Mouse (Mus musculus) neural tube, embryonic 15.5 days (tissue): ENCODE results near the gene Aqp6. TPM values are rescaled to one million over a fixed set of nuclear protein-coding genes. Genes with fewer than 3 reads are reported as not detected.

Experiments
- ATAC-seq: fragments of 200-750 bp; cut with Nextera tagmentation; 2 replicates; pipeline ENCODE4 v1.8.0; 2017; ENCODE audit warnings: mild to moderate bottlenecking, moderate TSS enrichment, moderate library complexity; ENCODE audit not compliant: low FRiP score
- H3K27ac ChIP-seq: fragments of 300-500 bp; sonication (generic); replicated peaks from 2 replicates; pipeline ENCODE4 v1.5.1; 2015; ENCODE audit warnings: mild to moderate bottlenecking, inconsistent platforms
- H3K27me3 ChIP-seq: fragments of 300-500 bp; sonication (generic); replicated peaks from 2 replicates; pipeline ENCODE4 v1.6.1; 2015; ENCODE audit warnings: inconsistent platforms
- H3K36me3 ChIP-seq: fragments of 300-500 bp; sonication (generic); 2 replicates; pipeline ENCODE4 v1.6.1; 2015; ENCODE audit warnings: inconsistent platforms
- H3K4me1 ChIP-seq: fragments of 300-500 bp; sonication (generic); 2 replicates; pipeline ENCODE4 v1.6.1; 2015; ENCODE audit warnings: inconsistent platforms
- H3K4me2 ChIP-seq: fragments of 300-500 bp; sonication (generic); 2 replicates; pipeline ENCODE4 v1.6.1; 2015; ENCODE audit warnings: inconsistent platforms, mild to moderate bottlenecking, moderate library complexity
- H3K4me3 ChIP-seq: fragments of 300-500 bp; sonication (generic); replicated peaks from 2 replicates; pipeline ENCODE4 v1.5.1; 2015; ENCODE audit warnings: mild to moderate bottlenecking, inconsistent platforms
- H3K9ac ChIP-seq: fragments of 300-500 bp; sonication (generic); replicated peaks from 2 replicates; pipeline ENCODE4 v1.6.1; 2015; ENCODE audit warnings: mild to moderate bottlenecking, inconsistent platforms
- H3K9me3 ChIP-seq: fragments of 300-500 bp; sonication (generic); replicated peaks from 2 replicates; pipeline ENCODE4 v1.6.1; 2016; ENCODE audit warnings: inconsistent platforms
- WGBS: fragments of 180-500 bp; shearing (Covaris S2); methylation state at CpG from one replicate; pipeline ENCODE4 v1.1.7; 2015; ENCODE audit warnings: mixed read lengths; 5-methylcytosine and 5-hydroxymethylcytosine counted together
- polyA plus RNA-seq: library from polyadenylated mRNA; unstranded; fragments of >200 nt; fragmentation: Nextera tagmentation; extraction: Ambion mirVana; gene quantifications from 2 replicates; pipeline ENCODE4 v1.2.1, GENCODE M21; 2015

The Aqp6 gene
- 0.64 and 0.72 TPM in 2 replicates for polyA plus RNA-seq

- H3K36me3 ChIP-seq = no peaks in the 10 kb centered on the region
- H3K27ac ChIP-seq = peak within 1 kb of the TSS; percentile 48; the same call in 1 of the 2 replicates
- H3K4me3 ChIP-seq = no peak within 1 kb of the TSS
- ATAC-seq = no peak
- H3K4me2 ChIP-seq = no peak within 1 kb of the TSS
- H3K4me1 ChIP-seq = peaks cover 46% of the 10 kb centered on the region
- no peak within 1 kb of the TSS for H3K9ac ChIP-seq
- H3K27me3 ChIP-seq = no peaks in the 10 kb centered on the region
- no peaks in the 10 kb centered on the region for H3K9me3 ChIP-seq
- WGBS = 47% methylated on average over 22 of the region's 22 CpGs
These were observed at the start of gene Aqp6 for GRCm38 (mm10) chr15:99600986-99601822. Gene Aqp6 (plus strand): TSS chr15:99601400.

- no peak overlapping the region for H3K27ac ChIP-seq
- H3K4me3 ChIP-seq = no peak overlapping the region
- H3K4me2 ChIP-seq = no peak overlapping the region
- no peaks in the 10 kb centered on the region for H3K27me3 ChIP-seq
- H3K9ac ChIP-seq = no peak overlapping the region
- H3K4me1 ChIP-seq = no peaks in the 10 kb centered on the region
- no peaks in the 10 kb centered on the region for H3K36me3 ChIP-seq
- no peaks in the 10 kb centered on the region for H3K9me3 ChIP-seq
- no peak for ATAC-seq
- 67% methylated on average over 6 of the region's 6 CpGs for WGBS
These were observed 47.4 kb upstream of the Aqp6 start for GRCm38 (mm10) chr15:99553767-99554166.

GRCm38 (mm10) chr15:99558947-99559346 lies 42.3 kb upstream of the Aqp6 start:
- H3K9me3 ChIP-seq = no peaks in the 10 kb centered on the region
- H3K27ac ChIP-seq = no peak overlapping the region
- WGBS = 85% methylated on average over 1 of the region's 1 CpGs
- no peak overlapping the region for H3K4me2 ChIP-seq
- no peak overlapping the region for H3K4me3 ChIP-seq
- H3K4me1 ChIP-seq = no peaks in the 10 kb centered on the region
- H3K36me3 ChIP-seq = no peaks in the 10 kb centered on the region
- no peaks in the 10 kb centered on the region for H3K27me3 ChIP-seq
- ATAC-seq = no peak
- H3K9ac ChIP-seq = no peak overlapping the region

DNA sequence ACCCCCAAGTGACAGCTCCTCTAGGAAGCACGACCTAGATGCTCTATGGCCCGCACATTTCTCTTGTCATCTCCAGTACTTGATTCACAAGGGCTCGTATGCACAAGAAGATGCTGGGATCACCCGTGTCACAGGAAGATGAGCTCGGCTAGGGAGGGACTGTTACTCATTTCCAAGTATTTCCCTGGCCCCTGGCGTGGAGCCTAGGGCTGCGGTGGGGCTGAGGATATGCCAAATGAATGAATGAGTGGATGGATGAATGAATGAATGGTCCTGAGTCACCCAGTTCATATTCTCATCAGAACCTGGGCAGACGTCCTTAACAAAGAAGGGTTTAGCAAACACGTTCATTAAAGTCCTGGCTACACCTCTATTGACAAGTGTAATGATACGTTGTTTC lies 41.0 kb upstream of the Aqp6 start:
- Histone ChIP-seq H3K4me3 (no peak overlapping the region), H3K9ac (no peak overlapping the region), H3K27me3 (no peaks in the 10 kb centered on the region), H3K36me3 (no peaks in the 10 kb centered on the region), H3K9me3 (no peaks in the 10 kb centered on the region), H3K27ac (no peak overlapping the region), H3K4me1 (no peaks in the 10 kb centered on the region), H3K4me2 (no peak overlapping the region)
- 77% methylated on average over 10 of the region's 10 CpGs for WGBS
- ATAC-seq = no peak

DNA sequence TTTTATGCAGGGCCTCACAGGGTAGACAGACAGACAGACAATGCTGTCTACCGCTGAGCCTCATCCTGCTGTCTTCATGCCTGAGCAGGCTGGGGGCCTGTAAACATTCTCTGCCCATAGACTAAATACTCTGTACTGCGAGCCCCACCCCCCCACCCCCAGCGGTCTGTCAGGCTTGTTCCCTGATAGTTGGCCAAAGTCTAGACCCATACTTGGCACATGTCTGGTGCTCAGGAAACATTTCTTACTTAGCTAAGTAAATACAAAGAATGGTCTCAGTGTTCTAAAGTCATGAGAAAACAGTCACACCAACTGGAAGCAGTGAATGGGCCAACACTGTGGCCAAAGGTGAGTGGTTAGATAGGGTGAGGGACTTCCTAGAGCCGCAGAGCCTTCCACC lies 33.8 kb upstream of the Aqp6 start:
- no peak overlapping the region for H3K27ac ChIP-seq
- H3K4me2 ChIP-seq = no peak overlapping the region
- no peaks in the 10 kb centered on the region for H3K27me3 ChIP-seq
- H3K9ac ChIP-seq = no peak overlapping the region
- no peaks in the 10 kb centered on the region for H3K36me3 ChIP-seq
- ATAC-seq = no peak
- H3K4me1 ChIP-seq = no peaks in the 10 kb centered on the region
- 85% methylated on average over 4 of the region's 4 CpGs for WGBS
- H3K4me3 ChIP-seq = no peak overlapping the region
- H3K9me3 ChIP-seq = no peaks in the 10 kb centered on the region

DNA sequence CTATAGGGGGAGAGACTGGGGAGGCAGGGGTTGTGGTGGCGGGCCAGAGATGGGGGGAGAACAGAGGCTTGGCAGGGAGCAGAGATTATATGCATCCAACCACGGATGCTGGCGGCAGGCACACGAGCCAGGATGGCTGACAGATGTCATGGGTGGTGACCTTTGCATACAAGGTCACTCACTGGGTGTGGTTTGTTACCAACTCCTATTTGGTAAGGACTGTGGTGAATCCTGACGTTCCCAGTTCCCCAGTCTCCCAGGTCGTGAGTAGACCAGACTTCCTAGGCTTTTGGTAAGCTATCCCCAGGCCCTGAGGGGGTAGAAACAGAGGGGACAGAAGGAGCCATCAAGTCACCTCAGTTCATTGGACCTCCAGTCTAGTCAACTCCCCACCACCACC lies 32.5 kb upstream of the Aqp6 start:
- H3K36me3 ChIP-seq = no peaks in the 10 kb centered on the region
- H3K27me3 ChIP-seq = no peaks in the 10 kb centered on the region
- no peak overlapping the region for H3K4me2 ChIP-seq
- 65% methylated on average over 6 of the region's 6 CpGs for WGBS
- H3K9me3 ChIP-seq = no peaks in the 10 kb centered on the region
- no peak for ATAC-seq
- no peak overlapping the region for H3K27ac ChIP-seq
- no peak overlapping the region for H3K9ac ChIP-seq
- H3K4me1 ChIP-seq = no peaks in the 10 kb centered on the region
- no peak overlapping the region for H3K4me3 ChIP-seq

DNA sequence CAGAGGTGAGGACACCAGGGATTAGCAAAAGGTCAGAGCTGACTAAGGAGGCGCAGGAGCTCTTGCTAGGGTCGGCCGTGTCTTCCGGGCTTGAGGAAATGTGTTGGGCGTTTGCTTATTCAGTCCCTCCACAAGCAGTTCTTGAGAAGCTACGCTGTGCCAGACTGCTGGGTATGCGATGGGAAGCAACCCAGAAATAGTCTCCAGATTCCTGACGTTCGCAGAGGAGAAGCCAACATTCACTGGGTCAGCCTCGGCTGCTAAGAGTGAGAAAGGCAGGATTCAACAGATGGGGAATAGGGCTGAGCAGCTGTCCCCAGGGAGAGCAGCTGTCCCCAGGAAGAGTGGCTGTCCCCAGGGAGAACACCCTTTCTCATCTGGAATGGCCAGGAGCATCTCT lies 32.1 kb upstream of the Aqp6 start:
- 88% methylated on average over 10 of the region's 10 CpGs for WGBS

GRCm38 (mm10) chr15:99578802-99579485 lies 22.3 kb upstream of the Aqp6 start, which contains the start of gene Aqp2:
Gene Aqp2 (plus strand): TSS chr15:99579055.
- 86% methylated on average over 26 of the region's 26 CpGs for WGBS
- H3K27me3 ChIP-seq = peaks cover 44% of the 10 kb centered on the region
- ATAC-seq = no peak

More for the DNA sequence above, 32.1 kb upstream of the Aqp6 start:
- ATAC-seq = no peak
- H3K27ac ChIP-seq = no peak overlapping the region
- H3K36me3 ChIP-seq = no peaks in the 10 kb centered on the region
- H3K4me3 ChIP-seq = no peak overlapping the region
- no peaks in the 10 kb centered on the region for H3K27me3 ChIP-seq
- H3K9ac ChIP-seq = no peak overlapping the region
- no peaks in the 10 kb centered on the region for H3K9me3 ChIP-seq
- H3K4me2 ChIP-seq = no peak overlapping the region
- H3K4me1 ChIP-seq = no peaks in the 10 kb centered on the region

DNA sequence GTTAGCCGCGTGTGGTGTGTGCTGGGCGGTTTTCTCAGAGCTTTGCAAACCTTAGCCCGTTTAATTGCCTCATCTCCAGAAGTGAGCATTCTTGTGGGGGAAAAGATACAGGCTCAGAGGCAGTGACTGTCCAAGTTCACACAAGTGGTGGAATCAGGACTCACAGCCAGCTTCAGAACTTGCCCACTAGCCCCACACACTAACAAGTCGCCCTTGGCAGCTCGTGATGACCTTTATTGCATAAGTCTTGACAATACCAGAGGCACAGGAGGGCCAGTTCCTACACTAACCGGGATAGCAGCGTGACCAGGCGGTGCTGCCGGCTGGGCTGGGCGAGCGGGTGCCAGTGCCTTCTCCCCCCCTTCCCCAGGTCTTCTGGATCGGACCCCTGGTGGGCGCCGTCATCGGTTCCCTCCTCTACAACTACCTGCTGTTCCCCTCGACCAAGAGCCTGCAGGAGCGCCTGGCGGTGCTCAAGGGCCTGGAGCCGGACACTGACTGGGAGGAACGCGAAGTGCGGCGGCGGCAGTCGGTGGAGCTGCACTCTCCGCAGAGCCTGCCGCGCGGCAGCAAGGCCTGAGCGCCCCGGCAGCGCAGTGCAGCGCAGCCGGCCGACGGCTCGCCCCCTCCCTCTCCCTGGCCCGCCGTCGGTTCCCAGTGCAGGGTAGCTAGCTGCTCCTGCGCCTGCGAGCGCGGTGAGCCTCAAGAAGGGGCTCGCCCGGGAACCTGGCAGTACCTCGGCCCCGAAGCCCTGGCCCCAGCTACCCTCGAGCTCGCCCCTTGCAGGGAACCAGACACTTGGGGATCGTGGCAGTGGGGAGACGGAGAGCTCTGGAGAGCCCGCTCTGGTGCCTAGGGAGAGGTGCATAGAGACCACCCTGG lies 17.5 kb upstream of the Aqp6 start:
- no peaks in the 10 kb centered on the region for H3K9me3 ChIP-seq
- H3K4me2 ChIP-seq = peak overlapping the region; percentile 53
- H3K4me1 ChIP-seq = peaks cover 23% of the 10 kb centered on the region
- 0 out of 2 replicates have a peak overlapping the region, but pooled peaks have one; percentile 15 for H3K9ac ChIP-seq
- 1% methylated on average over 50 of the region's 54 CpGs for WGBS
- peak; percentile 23; the same call in 1 of the 2 replicates for ATAC-seq
- peaks cover 89% of the 10 kb centered on the region for H3K27me3 ChIP-seq
- peak overlapping the region; percentile 26 for H3K4me3 ChIP-seq
- H3K36me3 ChIP-seq = no peaks in the 10 kb centered on the region
- no peak overlapping the region for H3K27ac ChIP-seq

More at GRCm38 (mm10) chr15:99578802-99579485, 22.3 kb upstream of the Aqp6 start, which contains the start of gene Aqp2:
- Histone ChIP-seq H3K9me3 (no peaks in the 10 kb centered on the region), H3K4me1 (peaks cover 12% of the 10 kb centered on the region), H3K36me3 (no peaks in the 10 kb centered on the region), H3K4me2 (no peak within 1 kb of the TSS), H3K9ac (no peak within 1 kb of the TSS), H3K27ac (no peak within 1 kb of the TSS), H3K4me3 (no peak within 1 kb of the TSS)

GRCm38 (mm10) chr15:99584407-99585202 lies 16.6 kb upstream of the Aqp6 start:
- Histone ChIP-seq H3K27me3 (peaks cover 92% of the 10 kb centered on the region), H3K4me2 (peak overlapping the region; percentile 53), H3K36me3 (no peaks in the 10 kb centered on the region), H3K4me1 (peaks cover 23% of the 10 kb centered on the region), H3K4me3 (peak overlapping the region; percentile 15), H3K9me3 (no peaks in the 10 kb centered on the region), H3K27ac (no peak overlapping the region), H3K9ac (0 out of 2 replicates have a peak overlapping the region, but pooled peaks have one; percentile 0)
- ATAC-seq = no peak
- 3% methylated on average over 24 of the region's 24 CpGs for WGBS
